Mouse (Mus musculus): ENCODE measurements around the gene Evx2.

Evx2 gene

GRCm38 (mm10) chr2:74663291-74663925, 4.1 kb upstream of the Evx2 start:
- DNase-seq, result peak in 1 of 2 experiments; percentile 25

- DNase-seq, result no peak
These were observed 2.3 kb upstream of the Evx2 start for GRCm38 (mm10) chr2:74661685-74662084.

GRCm38 (mm10) chr2:74660421-74661375, 1.3 kb upstream of the Evx2 start:
- DNase-seq, result no peak

- no peak for DNase-seq
These were observed 538 bp downstream of the Evx2 start for GRCm38 (mm10) chr2:74658667-74659371.

GRCm38 (mm10) chr2:74658024-74658666, 1.2 kb downstream of the Evx2 start:
- DNase-seq, result no peak

GRCm38 (mm10) chr2:74657251-74658023, 1.9 kb downstream of the Evx2 start:
- DNase-seq, result no peak

GRCm38 (mm10) chr2:74656632-74657021, 2.7 kb downstream of the Evx2 start:
- no peak for DNase-seq

GRCm38 (mm10) chr2:74655821-74656631, 3.3 kb downstream of the Evx2 start:
- no peak for DNase-seq

GRCm38 (mm10) chr2:74655420-74655781, 4.0 kb downstream of the Evx2 start:
- DNase-seq, result no peak

GRCm38 (mm10) chr2:74654743-74655419, 4.5 kb downstream of the Evx2 start:
- no peak for DNase-seq

- no peak for DNase-seq
These were observed 5.4 kb downstream of the Evx2 start for GRCm38 (mm10) chr2:74653781-74654535.

- no peak for DNase-seq
These were observed 6.4 kb downstream of the Evx2 start for GRCm38 (mm10) chr2:74652996-74653340.

GRCm38 (mm10) chr2:74647082-74647864, 12.1 kb downstream of the Evx2 start:
- DNase-seq, result no peak

- no peak for DNase-seq
These were observed 13.7 kb downstream of the Evx2 start for GRCm38 (mm10) chr2:74645631-74646030.

GRCm38 (mm10) chr2:74642431-74642830, 16.9 kb downstream of the Evx2 start:
- no peak for DNase-seq

- no peak for DNase-seq
These were observed 23.9 kb downstream of the Evx2 start for GRCm38 (mm10) chr2:74635412-74635811.

- no peak for DNase-seq
These were observed 39.0 kb downstream of the Evx2 start for GRCm38 (mm10) chr2:74620368-74620767.

GRCm38 (mm10) chr2:74619676-74620246, 39.6 kb downstream of the Evx2 start:
- DNase-seq, result no peak

- DNase-seq, result no peak
These were observed 41.7 kb downstream of the Evx2 start for GRCm38 (mm10) chr2:74617706-74618105.
